Mouse (Mus musculus): ENCODE measurements at regions not wholly inside any gene's neighbourhood (a gene's known extent, or its start where the extent isn't known, plus 50 kb on each side); places are given as distances from the start of the nearest gene placed in this dataset.
A peak's percentile ranks its signal among the peaks of the same experiment; 100 is the strongest.

DNA sequence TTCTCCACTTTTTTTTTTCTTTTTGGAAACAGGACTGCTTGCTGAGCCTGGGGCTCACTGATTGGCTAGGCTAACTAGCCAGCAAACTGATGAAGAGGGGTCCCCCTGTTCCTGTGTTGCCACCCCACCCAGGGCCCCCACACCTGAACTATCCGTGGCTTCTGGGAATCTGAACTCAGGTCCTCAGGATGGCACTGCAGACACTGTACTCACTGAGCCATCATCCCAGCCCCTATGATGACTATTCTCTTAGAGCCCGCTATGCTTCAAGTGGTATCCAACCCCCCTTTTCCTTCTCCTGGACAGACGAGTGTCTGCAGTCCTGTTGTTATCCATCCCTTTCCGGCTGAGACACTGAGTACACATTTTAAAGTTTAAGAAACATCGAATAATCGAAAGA is 271.9 kb upstream of the Sulf2 start:
- H3K27me3 ChIP-seq (ENCODE audit: insufficient read depth, low read length) = peaks cover 7% of the 10 kb centered on the region
- no peak overlapping the region for H3K4me3 ChIP-seq (replicated peaks; ENCODE audit: low read length)
- TF ChIP-seq POU5F1 (IDR thresholded peaks at IDR 0.05; ENCODE audit: borderline replicate concordance, low read length) = no peak
- no peak for TF ChIP-seq NANOG (IDR thresholded peaks at IDR 0.05; ENCODE audit: borderline replicate concordance, low read length)
- TF ChIP-seq CTCF (conservative IDR thresholded peaks at IDR 0.05; ENCODE audit: low read length) = no peak
- H3K36me3 ChIP-seq (ENCODE audit: insufficient read depth, low read length) = peaks cover 25% of the 10 kb centered on the region
- peaks cover 23% of the 10 kb centered on the region for H3K4me1 ChIP-seq (replicated peaks; ENCODE audit: low read depth, low read length)
- no peaks in the 10 kb centered on the region for H3K9me3 ChIP-seq (ENCODE audit: low read length)

DNA sequence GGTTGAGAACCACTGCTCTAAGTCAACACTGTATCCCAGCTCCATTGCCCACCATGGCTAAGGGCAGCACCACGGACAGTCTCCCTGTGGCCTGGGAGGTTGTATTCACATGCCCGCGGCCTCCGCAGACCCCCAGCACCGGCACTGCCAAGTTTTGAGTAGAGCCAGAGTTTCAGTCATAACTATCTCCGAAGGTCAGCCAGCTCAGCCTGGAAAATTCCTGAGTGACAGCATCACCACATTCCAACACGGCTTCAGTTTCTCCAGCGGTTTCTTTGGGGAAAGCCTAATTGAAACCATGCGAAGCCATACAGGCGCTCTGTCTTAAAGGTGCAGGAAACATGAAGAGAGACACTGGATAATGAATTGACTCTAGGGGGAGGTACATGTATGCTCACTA is 271.5 kb upstream of the Sulf2 start:
- TF ChIP-seq NANOG (IDR thresholded peaks at IDR 0.05; ENCODE audit: borderline replicate concordance, low read length) = no peak
- TF ChIP-seq CTCF (conservative IDR thresholded peaks at IDR 0.05; ENCODE audit: low read length) = no peak
- TF ChIP-seq POU5F1 (IDR thresholded peaks at IDR 0.05; ENCODE audit: borderline replicate concordance, low read length) = no peak
- H3K27me3 ChIP-seq (ENCODE audit: insufficient read depth, low read length) = peaks cover 7% of the 10 kb centered on the region
- peaks cover 19% of the 10 kb centered on the region for H3K4me1 ChIP-seq (replicated peaks; ENCODE audit: low read depth, low read length)
- peaks cover 21% of the 10 kb centered on the region for H3K36me3 ChIP-seq (ENCODE audit: insufficient read depth, low read length)
- H3K9me3 ChIP-seq (ENCODE audit: low read length) = no peaks in the 10 kb centered on the region
- no peak overlapping the region for H3K4me3 ChIP-seq (replicated peaks; ENCODE audit: low read length)

DNA sequence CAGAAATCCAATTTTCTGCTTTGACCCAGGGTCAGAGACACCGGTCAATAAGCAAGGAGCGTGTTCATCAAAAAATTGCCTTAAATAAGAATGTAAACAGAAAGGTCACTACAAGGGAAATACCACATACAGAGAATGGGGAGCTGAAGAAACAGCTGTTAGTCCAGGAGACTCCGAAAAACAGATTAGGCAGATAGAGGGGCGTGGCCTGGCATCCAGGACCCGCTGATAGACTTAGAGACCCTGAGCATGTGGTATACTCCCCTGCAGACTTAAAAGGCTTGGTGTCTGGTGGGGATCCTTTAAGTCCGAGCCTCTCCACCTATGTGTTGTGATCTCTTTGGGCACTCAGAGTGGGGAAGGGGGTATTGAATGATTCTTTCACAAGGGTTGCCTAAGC is 271.0 kb upstream of the Sulf2 start:
- H3K4me1 ChIP-seq (replicated peaks; ENCODE audit: low read depth, low read length) = peaks cover 17% of the 10 kb centered on the region
- TF ChIP-seq CTCF (conservative IDR thresholded peaks at IDR 0.05; ENCODE audit: low read length) (no peak), POU5F1 (IDR thresholded peaks at IDR 0.05; ENCODE audit: borderline replicate concordance, low read length) (no peak), NANOG (IDR thresholded peaks at IDR 0.05; ENCODE audit: borderline replicate concordance, low read length) (no peak)
- no peak overlapping the region for H3K4me3 ChIP-seq (replicated peaks; ENCODE audit: low read length)
- no peaks in the 10 kb centered on the region for H3K9me3 ChIP-seq (ENCODE audit: low read length)
- peaks cover 18% of the 10 kb centered on the region for H3K36me3 ChIP-seq (ENCODE audit: insufficient read depth, low read length)
- peaks cover 5% of the 10 kb centered on the region for H3K27me3 ChIP-seq (ENCODE audit: insufficient read depth, low read length)

DNA sequence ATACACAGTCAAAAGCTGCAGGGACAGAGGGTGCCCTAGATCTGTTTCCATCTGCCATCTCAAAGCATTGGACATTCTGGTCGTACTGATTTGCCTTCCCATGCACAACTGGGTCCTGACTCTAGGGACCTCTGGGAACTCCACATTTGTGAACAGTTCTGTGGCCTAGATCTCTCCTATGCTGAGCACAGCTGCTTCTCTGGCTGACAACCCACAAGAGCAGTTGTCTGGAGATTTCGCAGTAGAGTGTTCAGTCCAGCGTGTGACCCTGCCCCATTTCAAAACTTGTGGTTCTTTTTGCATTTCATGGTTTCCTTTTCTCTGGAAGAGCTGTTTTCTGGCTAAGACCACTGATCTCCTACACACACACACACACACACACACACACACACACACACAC is 269.7 kb upstream of the Sulf2 start:
- H3K27me3 ChIP-seq (ENCODE audit: insufficient read depth, low read length) = peaks cover 3% of the 10 kb centered on the region
- H3K9me3 ChIP-seq (ENCODE audit: low read length) = no peaks in the 10 kb centered on the region
- H3K4me1 ChIP-seq (replicated peaks; ENCODE audit: low read depth, low read length) = peaks cover 28% of the 10 kb centered on the region
- H3K4me3 ChIP-seq (replicated peaks; ENCODE audit: low read length) = no peak overlapping the region
- TF ChIP-seq CTCF (conservative IDR thresholded peaks at IDR 0.05; ENCODE audit: low read length) = no peak
- TF ChIP-seq NANOG (IDR thresholded peaks at IDR 0.05; ENCODE audit: borderline replicate concordance, low read length) = no peak
- TF ChIP-seq POU5F1 (IDR thresholded peaks at IDR 0.05; ENCODE audit: borderline replicate concordance, low read length) = no peak
- peaks cover 14% of the 10 kb centered on the region; the same call in 1 of the 2 replicates for H3K36me3 ChIP-seq (ENCODE audit: insufficient read depth, low read length)

DNA sequence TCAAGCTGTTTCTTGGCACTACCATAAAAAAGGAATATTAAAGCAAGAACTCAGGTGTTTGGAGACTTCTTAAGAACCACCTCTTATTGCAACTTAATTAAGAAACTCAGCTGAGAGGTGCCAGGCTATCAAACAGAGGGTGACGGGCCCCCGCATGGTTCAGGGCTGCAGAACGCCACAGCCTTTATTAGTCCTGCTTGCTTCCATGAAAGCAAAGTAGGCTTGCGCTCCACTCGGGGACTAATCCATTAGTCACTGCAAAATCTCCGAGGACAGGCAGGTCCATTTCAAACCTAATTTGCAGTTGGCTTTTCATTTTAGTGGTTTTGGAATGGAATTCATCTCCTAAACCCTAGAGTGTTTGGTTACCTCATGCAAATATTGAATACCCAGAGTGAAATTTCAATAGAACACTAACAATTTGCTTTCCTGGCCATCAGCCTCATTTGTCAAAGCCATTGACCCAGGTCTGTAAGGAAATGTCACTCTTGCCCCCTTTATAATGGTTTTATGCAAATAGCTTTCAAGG is 267.7 kb upstream of the Sulf2 start:
- no peaks in the 10 kb centered on the region for H3K9me3 ChIP-seq (ENCODE audit: low read length)
- H3K4me1 ChIP-seq (replicated peaks; ENCODE audit: low read depth, low read length) = peaks cover 40% of the 10 kb centered on the region
- H3K27me3 ChIP-seq (ENCODE audit: insufficient read depth, low read length) = no peaks in the 10 kb centered on the region
- no peak overlapping the region for H3K4me3 ChIP-seq (replicated peaks; ENCODE audit: low read length)
- TF ChIP-seq POU5F1 (IDR thresholded peaks at IDR 0.05; ENCODE audit: borderline replicate concordance, low read length) (no peak), NANOG (IDR thresholded peaks at IDR 0.05; ENCODE audit: borderline replicate concordance, low read length) (no peak), CTCF (conservative IDR thresholded peaks at IDR 0.05; ENCODE audit: low read length) (no peak)
- no peaks in the 10 kb centered on the region for H3K36me3 ChIP-seq (ENCODE audit: insufficient read depth, low read length)

DNA sequence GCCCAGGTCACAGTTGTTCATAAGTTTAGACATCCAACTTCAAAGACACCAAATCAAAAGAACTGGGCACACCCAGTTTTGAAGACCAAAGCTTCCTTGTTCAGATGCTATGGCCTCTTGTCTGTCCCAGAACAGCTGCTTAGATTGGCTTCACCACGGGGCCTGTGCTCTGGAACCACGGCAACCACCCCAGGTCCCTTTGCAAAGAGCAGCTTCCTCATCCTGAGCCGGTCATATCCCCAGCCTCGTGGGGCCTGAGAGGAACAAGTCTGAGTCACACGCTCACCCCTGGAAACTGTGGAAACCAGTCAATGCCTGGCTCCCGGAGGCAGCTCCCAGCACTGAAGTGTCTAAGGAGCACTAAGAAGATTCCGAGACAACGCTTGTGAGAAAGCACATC is 264.8 kb upstream of the Sulf2 start:
- no peaks in the 10 kb centered on the region for H3K36me3 ChIP-seq (ENCODE audit: insufficient read depth, low read length)
- no peaks in the 10 kb centered on the region for H3K27me3 ChIP-seq (ENCODE audit: insufficient read depth, low read length)
- TF ChIP-seq NANOG (IDR thresholded peaks at IDR 0.05; ENCODE audit: borderline replicate concordance, low read length) (no peak), POU5F1 (IDR thresholded peaks at IDR 0.05; ENCODE audit: borderline replicate concordance, low read length) (no peak), CTCF (conservative IDR thresholded peaks at IDR 0.05; ENCODE audit: low read length) (no peak)
- peaks cover 61% of the 10 kb centered on the region for H3K4me1 ChIP-seq (replicated peaks; ENCODE audit: low read depth, low read length)
- no peaks in the 10 kb centered on the region for H3K9me3 ChIP-seq (ENCODE audit: low read length)
- no peak overlapping the region for H3K4me3 ChIP-seq (replicated peaks; ENCODE audit: low read length)

DNA sequence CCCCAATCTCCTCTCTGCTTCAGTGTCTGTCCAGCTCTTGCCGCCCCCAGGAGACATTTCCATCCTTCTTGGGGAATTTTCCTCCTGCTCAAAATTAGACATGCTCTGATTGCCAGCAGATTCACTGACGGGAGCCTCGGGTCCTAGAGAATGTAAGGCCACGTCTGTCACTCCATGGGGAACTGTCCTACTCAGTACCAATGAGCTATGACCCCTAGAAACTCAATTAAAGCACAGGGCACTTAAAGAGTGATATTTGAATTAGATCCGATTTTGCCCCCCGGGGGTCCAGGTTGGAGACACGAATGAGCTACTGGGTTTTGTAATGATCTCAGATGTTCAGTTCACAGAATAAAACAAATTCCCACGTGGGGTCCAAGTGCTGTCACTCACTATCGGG is 263.8 kb upstream of the Sulf2 start:
- TF ChIP-seq POU5F1 (IDR thresholded peaks at IDR 0.05; ENCODE audit: borderline replicate concordance, low read length) = no peak
- TF ChIP-seq CTCF (conservative IDR thresholded peaks at IDR 0.05; ENCODE audit: low read length) = no peak
- TF ChIP-seq NANOG (IDR thresholded peaks at IDR 0.05; ENCODE audit: borderline replicate concordance, low read length) = no peak
- H3K36me3 ChIP-seq (ENCODE audit: insufficient read depth, low read length) = no peaks in the 10 kb centered on the region
- H3K27me3 ChIP-seq (ENCODE audit: insufficient read depth, low read length) = no peaks in the 10 kb centered on the region
- H3K4me1 ChIP-seq (replicated peaks; ENCODE audit: low read depth, low read length) = peaks cover 65% of the 10 kb centered on the region
- no peak overlapping the region for H3K4me3 ChIP-seq (replicated peaks; ENCODE audit: low read length)
- H3K9me3 ChIP-seq (ENCODE audit: low read length) = no peaks in the 10 kb centered on the region

GRCm38 (mm10) chr2:166418279-166418678 is 262.8 kb upstream of the Sulf2 start:
- no peak for TF ChIP-seq NANOG (IDR thresholded peaks at IDR 0.05; ENCODE audit: borderline replicate concordance, low read length)
- Histone ChIP-seq H3K4me1 (replicated peaks; ENCODE audit: low read depth, low read length) (peaks cover 65% of the 10 kb centered on the region), H3K27me3 (ENCODE audit: insufficient read depth, low read length) (no peaks in the 10 kb centered on the region), H3K9me3 (ENCODE audit: low read length) (no peaks in the 10 kb centered on the region), H3K36me3 (ENCODE audit: insufficient read depth, low read length) (no peaks in the 10 kb centered on the region), H3K4me3 (replicated peaks; ENCODE audit: low read length) (0 out of 2 replicates have a peak overlapping the region, but pooled peaks have one; percentile 3)

- Histone ChIP-seq H3K36me3 (ENCODE audit: insufficient read depth, low read length) (no peaks in the 10 kb centered on the region), H3K9me3 (ENCODE audit: low read length) (no peaks in the 10 kb centered on the region), H3K27me3 (ENCODE audit: insufficient read depth, low read length) (no peaks in the 10 kb centered on the region), H3K4me3 (replicated peaks; ENCODE audit: low read length) (0 out of 2 replicates have a peak overlapping the region, but pooled peaks have one; percentile 3), H3K4me1 (replicated peaks; ENCODE audit: low read depth, low read length) (peaks cover 68% of the 10 kb centered on the region)
- TF ChIP-seq CTCF (conservative IDR thresholded peaks at IDR 0.05; ENCODE audit: low read length) = no peak
- TF ChIP-seq POU5F1 (IDR thresholded peaks at IDR 0.05; ENCODE audit: borderline replicate concordance, low read length) = no peak
- no peak for TF ChIP-seq NANOG (IDR thresholded peaks at IDR 0.05; ENCODE audit: borderline replicate concordance, low read length)
Measured at GRCm38 (mm10) chr2:166417628-166418027, 262.2 kb upstream of the Sulf2 start.
